Mouse (Mus musculus) heart, postnatal 14 days (tissue): ENCODE measurements around the gene Mtmr4. TPM values are rescaled to one million over a fixed set of nuclear protein-coding genes. Genes with fewer than 3 reads are reported as not detected.

ENCODE experiments used
- DNase-seq, 2 experiments: peaks; one replicate each; pipeline ENCODE4 v3.0.0; 2021 to 2022
- intact Hi-C: fragments of 180-260 bp; cut with DNase I; formaldehyde crosslinking; loops from one replicate; pipeline ENCODE4 v1.15.1; 2025
- long read RNA-seq, 2 experiments: library from polyadenylated mRNA; stranded (forward); transcript quantifications; one replicate each; pipeline ENCODE4 v2.0.0; 2021
- total RNA-seq, 2 experiments: library from RNA; stranded (reverse); gene quantifications; 2 replicates each; pipeline ENCODE4 v1.2.3; 2021

Mtmr4 gene
- 10 to 100 TPM; 16.0 to 22.9 TPM for total RNA-seq
- long read RNA-seq, experiment 1, full-length matches to known transcripts: 7 of 10 reads
- long read RNA-seq, experiment 1, partial matches to known transcripts: 3 of 10 reads
- long read RNA-seq, experiment 1, other reads (novel, unspliced or antisense): 0 of 10 reads
- long read RNA-seq, experiment 2, full-length matches to known transcripts: 5 of 5 reads
- long read RNA-seq, experiment 2, partial matches to known transcripts: 0 of 5 reads
- long read RNA-seq, experiment 2, other reads (novel, unspliced or antisense): 0 of 5 reads

GRCm38 (mm10) chr11:87591526-87592353 lies at the start of gene Mtmr4:
Gene Mtmr4, plus strand, starts transcription at chr11:87592162.
- intact Hi-C loops: loop anchor here (5.0 kb wide), 2 partner anchors 69 to 124 kb away; no protein-coding TSS in a partner anchor
- peak; percentile 98 for DNase-seq

GRCm38 (mm10) chr11:87542285-87542684 lies 49.7 kb upstream of the Mtmr4 start:
- intact Hi-C loops: no loop called here

GRCm38 (mm10) chr11:87542906-87543305 lies 49.1 kb upstream of the Mtmr4 start:
- DNase-seq: no peak
- intact Hi-C loops: no loop called here

More at GRCm38 (mm10) chr11:87542285-87542684, 49.7 kb upstream of the Mtmr4 start:
- DNase-seq: no peak

GRCm38 (mm10) chr11:87553342-87553741 lies 38.6 kb upstream of the Mtmr4 start:
- intact Hi-C loops: loop anchor here (5.0 kb wide), 1 partner anchor 44 kb away; no protein-coding TSS in a partner anchor

GRCm38 (mm10) chr11:87554386-87554785 lies 37.6 kb upstream of the Mtmr4 start:
- intact Hi-C loops: loop anchor here (5.0 kb wide), 1 partner anchor 43 kb away; no protein-coding TSS in a partner anchor
- DNase-seq: no peak

More at GRCm38 (mm10) chr11:87553342-87553741, 38.6 kb upstream of the Mtmr4 start:
- DNase-seq: no peak

- intact Hi-C loops: no loop called here
- no peak for DNase-seq
These were observed 36.8 kb upstream of the Mtmr4 start for GRCm38 (mm10) chr11:87555106-87555703.

- DNase-seq: no peak
- intact Hi-C loops: no loop called here
These were observed 30.8 kb upstream of the Mtmr4 start for GRCm38 (mm10) chr11:87561208-87561607.

- intact Hi-C loops: no loop called here
- no peak for DNase-seq
These were observed 25.5 kb upstream of the Mtmr4 start, which contains the start of gene Gm11492 for GRCm38 (mm10) chr11:87566501-87566900. Gene Gm11492, plus strand, starts transcription at chr11:87566653.

- intact Hi-C loops: no loop called here
- DNase-seq: no peak
These were observed 23.6 kb upstream of the Mtmr4 start, which contains the start of gene Sept4 for GRCm38 (mm10) chr11:87568255-87568953. Gene Sept4, plus strand, starts transcription at chr11:87568903.

GRCm38 (mm10) chr11:87570743-87571142 lies 21.2 kb upstream of the Mtmr4 start:
- intact Hi-C loops: no loop called here

GRCm38 (mm10) chr11:87571361-87571950 lies 20.5 kb upstream of the Mtmr4 start:
- DNase-seq: no peak
- intact Hi-C loops: no loop called here

More at GRCm38 (mm10) chr11:87570743-87571142, 21.2 kb upstream of the Mtmr4 start:
- no peak for DNase-seq

GRCm38 (mm10) chr11:87573751-87574150 lies 18.2 kb upstream of the Mtmr4 start:
- intact Hi-C loops: no loop called here
- no peak for DNase-seq

- intact Hi-C loops: no loop called here
- no peak for DNase-seq
These were observed 17.3 kb upstream of the Mtmr4 start for GRCm38 (mm10) chr11:87574520-87575180.

- intact Hi-C loops: no loop called here
- no peak for DNase-seq
These were observed 14.2 kb upstream of the Mtmr4 start for GRCm38 (mm10) chr11:87577601-87578248.

GRCm38 (mm10) chr11:87578249-87578962 lies 13.6 kb upstream of the Mtmr4 start:
- intact Hi-C loops: no loop called here
- DNase-seq: peak; percentile 75 to 77

GRCm38 (mm10) chr11:87578963-87579601 lies 12.9 kb upstream of the Mtmr4 start:
- intact Hi-C loops: no loop called here
- DNase-seq: peak; percentile 50

GRCm38 (mm10) chr11:87579713-87580112 lies 12.2 kb upstream of the Mtmr4 start:
- intact Hi-C loops: no loop called here
- DNase-seq: no peak
